In the genomic region with DNA sequence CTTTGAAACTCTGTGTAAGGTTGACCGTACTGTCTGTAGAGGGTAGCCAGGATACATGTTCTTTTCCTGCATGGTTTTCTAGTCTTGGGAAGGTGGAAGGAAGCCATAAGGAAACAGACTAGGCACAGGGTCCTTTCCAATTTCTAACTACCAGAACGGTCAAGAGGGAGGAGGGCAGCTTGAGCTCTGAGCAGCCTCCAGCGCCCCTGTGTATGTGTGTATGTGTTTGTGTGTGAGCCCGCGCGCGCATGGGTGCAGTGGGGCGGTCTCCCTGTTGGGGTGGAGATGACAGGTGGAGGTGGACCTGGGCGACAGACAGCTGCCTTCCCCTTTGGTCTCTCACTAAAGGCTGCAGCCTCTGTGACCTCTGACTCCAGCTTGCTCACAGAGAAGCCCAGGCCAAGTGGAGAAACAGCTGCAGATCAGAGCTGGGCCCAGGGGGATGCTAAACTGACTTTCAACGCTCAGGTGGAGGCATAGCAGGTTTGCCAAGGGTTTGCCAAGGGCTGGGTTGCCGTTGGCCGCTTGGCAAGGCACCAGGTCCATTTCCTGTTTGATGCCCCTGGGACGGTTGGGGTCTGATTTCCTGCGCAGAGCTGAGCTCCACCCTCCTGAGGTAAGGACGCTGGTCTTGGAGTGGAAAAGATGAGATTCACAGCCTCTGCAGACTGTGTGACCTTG, we compare ENCODE assay signal across 9 mouse cellular contexts. TPM values are rescaled to one million over a fixed set of nuclear protein-coding genes. Genes with fewer than 3 reads are reported as not detected.
A peak's percentile ranks its signal among the peaks of the same experiment; 100 is the strongest.
DNase-seq lines count a peak whose midpoint lies in the region; ATAC-seq lines count a peak whose summit lies in the region.
"Had no signal": no experiment of that assay in that cellular context is flagged by ENCODE, and none has a peak within 500 bp of the region (broad histone marks: within the 10 kb centered on the region; RNA-seq: fewer than 3 reads in every experiment).

No protein-coding gene starts in this region.

- ATAC-seq in heart, embryonic 15.5 days (replicated peaks; ENCODE audit: insufficient number of reproducible peaks, insufficient read depth, low FRiP score, low read depth): no peak
- peak; percentile 57 for ATAC-seq in megakaryocyte-erythroid progenitor cell, adult 5-6 weeks (replicated peaks; ENCODE audit: low FRiP score, low TSS enrichment, poor library complexity, severe bottlenecking)
- ATAC-seq in stomach, embryonic 16.5 days (ENCODE audit: insufficient read depth, low FRiP score): no peak
- ATAC-seq: Patski had no signal

- H3K4me3 ChIP-seq in embryonic facial prominence, embryonic 10.5 days: peak overlapping the region; percentile 96
- peak overlapping the region; percentile 75 for H3K4me3 ChIP-seq in heart, embryonic 15.5 days
- H3K4me3 ChIP-seq in stomach, embryonic 16.5 days (replicated peaks; ENCODE audit: low read length): peak overlapping the region; percentile 91

- peak overlapping the region; percentile 96 for H3K9ac ChIP-seq in heart, embryonic 15.5 days
- H3K9ac ChIP-seq in stomach, embryonic 16.5 days (ENCODE audit: low read length): peak overlapping the region; percentile 95

- peaks cover 44% of the 10 kb centered on the region for H3K27me3 ChIP-seq in embryonic facial prominence, embryonic 10.5 days (replicated peaks; ENCODE audit: low read depth, poor library complexity, severe bottlenecking)
- 0 out of 2 replicates have a peak, but pooled peaks cover 10% of the 10 kb centered on the region for H3K27me3 ChIP-seq in heart, embryonic 15.5 days
- H3K27me3 ChIP-seq in stomach, embryonic 16.5 days (ENCODE audit: control insufficient read depth, insufficient read depth, low read length): no peaks in the 10 kb centered on the region; the same call in 1 of the 2 replicates
- H3K27me3 ChIP-seq: Patski had no signal

- peaks cover 58% of the 10 kb centered on the region for H3K4me1 ChIP-seq in embryonic facial prominence, embryonic 10.5 days
- peaks cover 50% of the 10 kb centered on the region for H3K4me1 ChIP-seq in heart, embryonic 15.5 days (replicated peaks)
- H3K4me1 ChIP-seq in stomach, embryonic 16.5 days (ENCODE audit: control insufficient read depth, insufficient read depth, low read length): peaks cover 33% of the 10 kb centered on the region

- no peaks in the 10 kb centered on the region for H3K9me3 ChIP-seq in embryonic facial prominence, embryonic 10.5 days
- no peaks in the 10 kb centered on the region for H3K9me3 ChIP-seq in heart, embryonic 15.5 days (replicated peaks)
- H3K9me3 ChIP-seq in stomach, embryonic 16.5 days (replicated peaks; ENCODE audit: control insufficient read depth, low read length): no peaks in the 10 kb centered on the region

- H3K4me2 ChIP-seq in heart, embryonic 15.5 days: peak overlapping the region; percentile 98
- peak overlapping the region; percentile 97 for H3K4me2 ChIP-seq in stomach, embryonic 16.5 days (ENCODE audit: low read depth, low read length)

- H3K36me3 ChIP-seq in embryonic facial prominence, embryonic 10.5 days (replicated peaks): no peaks in the 10 kb centered on the region
- no peaks in the 10 kb centered on the region for H3K36me3 ChIP-seq in heart, embryonic 15.5 days
- H3K36me3 ChIP-seq in stomach, embryonic 16.5 days (ENCODE audit: control insufficient read depth, insufficient read depth, low read length): no peaks in the 10 kb centered on the region

- H3K27ac ChIP-seq in embryonic facial prominence, embryonic 10.5 days (replicated peaks): peak overlapping the region; percentile 91; the same call in 1 of the 2 replicates
- peak overlapping the region; percentile 82 for H3K27ac ChIP-seq in heart, embryonic 15.5 days
- H3K27ac ChIP-seq in stomach, embryonic 16.5 days (ENCODE audit: low read length): peak overlapping the region; percentile 55; the same call in 1 of the 2 replicates

- WGBS in embryonic facial prominence, embryonic 10.5 days: 46% methylated on average over 15 of the region's 15 CpGs
- WGBS in heart, embryonic 15.5 days: 19% methylated on average over 15 of the region's 15 CpGs
- WGBS in stomach, embryonic 16.5 days: 38% methylated on average over 15 of the region's 15 CpGs

- DNase-seq in cerebellum, adult 8-10 months: peak; percentile 39
- DNase-seq in cerebellum, adult 9-10 months: no peak
- DNase-seq in embryonic facial prominence, embryonic 10.5 days (ENCODE audit: low spot score): no peak
- DNase-seq in kidney, postnatal 36 days: peak; percentile 51 to 69
- DNase-seq in right cerebral cortex, postnatal 10 days (ENCODE audit: low spot score in 2 of 2): no peak

RNA-seq across cellular contexts. Expression of gene Trak1, which starts 1.2 kb away (rescaled TPM):
- 14.1 and 14.7 TPM in 2 replicates for polyA plus RNA-seq in embryonic facial prominence, embryonic 10.5 days (2016; fragmentation: Nextera tagmentation; extraction: Ambion mirVana)
- polyA plus RNA-seq in heart, embryonic 15.5 days (2015; fragmentation: Nextera tagmentation; extraction: Ambion mirVana): 37.0 and 46.4 TPM in 2 replicates
- 45.6 and 50.2 TPM in 2 replicates for total RNA-seq in megakaryocyte-erythroid progenitor cell, adult 5-6 weeks (2014; fragmentation: Nextera tagmentation)
- 14.2 and 23.2 TPM in 2 replicates for total RNA-seq in megakaryocyte-erythroid progenitor cell, adult 5-6 weeks (2017)
- 24.1 and 25.1 TPM in 2 replicates for polyA plus RNA-seq in stomach, embryonic 16.5 days (2015; fragmentation: Nextera tagmentation; extraction: Ambion mirVana)

RNA-seq across cellular contexts. Expression of gene Ulk4, which starts 21.6 kb away (rescaled TPM):
- 140 TPM in 2 replicates for polyA plus RNA-seq in embryonic facial prominence, embryonic 10.5 days (2016; fragmentation: Nextera tagmentation; extraction: Ambion mirVana)
- polyA plus RNA-seq in heart, embryonic 15.5 days (2015; fragmentation: Nextera tagmentation; extraction: Ambion mirVana): 89.3 and 95.4 TPM in 2 replicates
- 0.24 and 1.1 TPM in 2 replicates for total RNA-seq in megakaryocyte-erythroid progenitor cell, adult 5-6 weeks (2014; fragmentation: Nextera tagmentation)
- total RNA-seq in megakaryocyte-erythroid progenitor cell, adult 5-6 weeks (2017): 2.0 and 2.7 TPM in 2 replicates
- 124 and 156 TPM in 2 replicates for polyA plus RNA-seq in stomach, embryonic 16.5 days (2015; fragmentation: Nextera tagmentation; extraction: Ambion mirVana)

Comparison
In these comparisons a context has a peak if more than half of its experiments do, and no peak if none do; other contexts are left out.
1. DNase-seq: peak in cerebellum, adult 8-10 months (single experiment) and kidney, postnatal 36 days (2 of 2); none in cerebellum, adult 9-10 months (single experiment), embryonic facial prominence, embryonic 10.5 days (single experiment) and right cerebral cortex, postnatal 10 days (0 of 2).
2. Peak in every context shown above with its lines, with median percentiles within 50 percentile points of each other: H3K27ac ChIP-seq and H3K4me3 ChIP-seq.